Mouse (Mus musculus) embryonic fibroblast, embryonic 13.5 days (primary cell): ENCODE data around the gene Trip10.

ENCODE experiments used
- CTCF ChIP-seq: IDR thresholded peaks from 2 replicates; pipeline ENCODE4 v1.5.1; 2011; ENCODE audit warnings: mild to moderate bottlenecking, control low read depth, low read length, moderate library complexity, borderline replicate concordance; ENCODE audit not compliant: insufficient read depth
- POLR2A ChIP-seq: IDR thresholded peaks from 2 replicates; pipeline ENCODE4 v1.6.1; 2011; ENCODE audit warnings: low read depth, mild to moderate bottlenecking, control low read depth, low read length, moderate library complexity

DNA sequence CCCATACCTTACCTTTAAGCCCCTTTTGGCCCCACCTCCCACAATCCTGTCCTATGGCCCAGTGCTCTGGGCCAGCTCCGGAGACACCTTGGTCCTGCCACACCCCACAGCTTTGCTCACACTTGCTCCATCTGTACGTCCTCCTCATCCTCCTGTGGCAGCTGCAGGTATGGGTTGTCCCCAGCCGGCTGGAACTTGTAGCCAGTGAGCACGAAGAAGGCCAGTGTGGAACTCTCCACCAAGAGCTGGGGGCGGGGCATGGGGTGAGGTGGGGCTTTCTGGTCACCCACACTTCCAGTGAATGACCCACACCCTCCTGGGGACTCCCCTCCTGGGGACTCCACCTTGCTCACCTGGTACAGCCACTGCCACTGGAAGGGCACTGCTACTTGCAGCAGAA is 13.5 kb upstream of the Trip10 start:
- TF ChIP-seq POLR2A (no peak), CTCF (no peak)
